Mouse (Mus musculus) kidney, adult 2 months (tissue): Measurements from ENCODE around the gene Snrpa1. TPM values are rescaled to one million over a fixed set of nuclear protein-coding genes. Genes with fewer than 3 reads are reported as not detected.
A peak's percentile ranks its signal among the peaks of the same experiment; 100 is the strongest.

Source experiments
- DNase-seq: peaks from one replicate; pipeline ENCODE4 v3.0.0; 2021
- H3K27ac ChIP-seq: fragments of 200-500 bp; 2 replicates; pipeline ENCODE4 v1.5.1; 2012; ENCODE audit warnings: low read depth, low read length, control low read depth, inconsistent platforms; ENCODE audit not compliant: insufficient read depth
- H3K27me3 ChIP-seq: fragments of 200-500 bp; replicated peaks from 2 replicates; pipeline ENCODE4 v1.6.1; 2012; ENCODE audit warnings: mild to moderate bottlenecking, moderate library complexity, low read length, inconsistent platforms; ENCODE audit not compliant: control insufficient read depth, insufficient read depth
- H3K36me3 ChIP-seq: fragments of 200-500 bp; 2 replicates; pipeline ENCODE4 v1.6.1; 2012; ENCODE audit warnings: mild to moderate bottlenecking, moderate library complexity, low read length, inconsistent platforms; ENCODE audit not compliant: control insufficient read depth, insufficient read depth
- H3K4me1 ChIP-seq: fragments of 200-500 bp; 2 replicates; pipeline ENCODE4 v1.6.1; 2011; ENCODE audit warnings: low read length; ENCODE audit not compliant: control insufficient read depth, insufficient read depth
- H3K4me3 ChIP-seq: fragments of 200-500 bp; 2 replicates; pipeline ENCODE4 v1.5.1; 2011; ENCODE audit warnings: mild to moderate bottlenecking, low read depth, low read length, control low read depth; ENCODE audit not compliant: insufficient read depth
- CTCF ChIP-seq: fragments of 200-500 bp; conservative IDR thresholded peaks from 2 replicates; pipeline ENCODE4 v1.5.1; 2011; ENCODE audit warnings: low read depth, mild to moderate bottlenecking, control low read depth, low read length, moderate library complexity, mixed read lengths; ENCODE audit not compliant: insufficient read depth, insufficient read length
- POLR2A ChIP-seq: fragments of 200-500 bp; IDR thresholded peaks from one replicate; pipeline ENCODE4 v1.6.1; 2011; ENCODE audit warnings: low read depth, low read length, control low read depth
- WGBS: fragments of 180-500 bp; shearing (Covaris S2); methylation state at CpG from one replicate; pipeline ENCODE4 v1.1.7; 2018; 5-methylcytosine and 5-hydroxymethylcytosine counted together
- polyA plus RNA-seq: library from polyadenylated mRNA; depleted of rRNA; stranded (reverse); fragments of >200 nt; gene quantifications from 2 replicates; pipeline ENCODE4 v1.2.3, GENCODE M21; 2012

The Snrpa1 gene
- polyA plus RNA-seq, 1 experiment: 10.9 TPM

GRCm38 (mm10) chr7:66107930-66108329 lies 49.1 kb downstream of the Snrpa1 start:
- TF ChIP-seq CTCF: peak; percentile 44
- no peak for TF ChIP-seq POLR2A
- peak; percentile 56 for DNase-seq
- WGBS: 19% methylated on average over 7 of the region's 7 CpGs

GRCm38 (mm10) chr7:66108961-66109854 lies 50.4 kb downstream of the Snrpa1 start, which contains the start of gene Chsy1:
Chsy1 (plus strand) TSS chr7:66109515.
- 10% methylated on average over 123 of the region's 123 CpGs for WGBS
- Histone ChIP-seq H3K4me1 (peaks cover 16% of the 10 kb centered on the region; the same call in 1 of the 2 replicates), H3K4me3 (peak within 1 kb of the TSS; percentile 81), H3K27me3 (no peaks in the 10 kb centered on the region), H3K36me3 (no peaks in the 10 kb centered on the region), H3K27ac (peak within 1 kb of the TSS; percentile 42; the same call in 1 of the 2 replicates)
- TF ChIP-seq CTCF (no peak), POLR2A (peak; percentile 10)
- peak; percentile 94 for DNase-seq

More at GRCm38 (mm10) chr7:66107930-66108329, 49.1 kb downstream of the Snrpa1 start:
- H3K36me3 ChIP-seq: no peaks in the 10 kb centered on the region
- H3K27me3 ChIP-seq: no peaks in the 10 kb centered on the region
- H3K4me3 ChIP-seq: no peak overlapping the region
- H3K4me1 ChIP-seq: peaks cover 16% of the 10 kb centered on the region; the same call in 1 of the 2 replicates
- H3K27ac ChIP-seq: no peak overlapping the region

- DNase-seq: no peak
- Histone ChIP-seq H3K36me3 (no peaks in the 10 kb centered on the region), H3K27ac (no peak overlapping the region), H3K27me3 (no peaks in the 10 kb centered on the region), H3K4me3 (peak overlapping the region; percentile 81), H3K4me1 (peaks cover 16% of the 10 kb centered on the region; the same call in 1 of the 2 replicates)
- WGBS: 6% methylated on average over 77 of the region's 77 CpGs
- TF ChIP-seq POLR2A (no peak), CTCF (no peak)
These were observed 51.2 kb downstream of the Snrpa1 start for GRCm38 (mm10) chr7:66109855-66110635.

- H3K4me3 ChIP-seq: peak overlapping the region; percentile 81
- H3K27me3 ChIP-seq: no peaks in the 10 kb centered on the region
- H3K4me1 ChIP-seq: peaks cover 16% of the 10 kb centered on the region; the same call in 1 of the 2 replicates
- no peak overlapping the region for H3K27ac ChIP-seq
- WGBS: 27% methylated on average over 10 of the region's 10 CpGs
- no peak for TF ChIP-seq CTCF
- no peak for TF ChIP-seq POLR2A
- peak; percentile 35 for DNase-seq
- H3K36me3 ChIP-seq: no peaks in the 10 kb centered on the region
These were observed 51.9 kb downstream of the Snrpa1 start for GRCm38 (mm10) chr7:66110636-66111112.

- Histone ChIP-seq H3K4me1 (peaks cover 16% of the 10 kb centered on the region; the same call in 1 of the 2 replicates), H3K4me3 (no peak overlapping the region), H3K36me3 (no peaks in the 10 kb centered on the region), H3K27ac (no peak overlapping the region), H3K27me3 (no peaks in the 10 kb centered on the region)
- WGBS: 81% methylated on average over 10 of the region's 10 CpGs
- TF ChIP-seq POLR2A: no peak
- no peak for TF ChIP-seq CTCF
- no peak for DNase-seq
These were observed 52.4 kb downstream of the Snrpa1 start for GRCm38 (mm10) chr7:66111211-66111610.

- no peak for DNase-seq
- Histone ChIP-seq H3K36me3 (no peaks in the 10 kb centered on the region), H3K4me3 (no peak overlapping the region), H3K27me3 (no peaks in the 10 kb centered on the region), H3K27ac (no peak overlapping the region), H3K4me1 (peaks cover 9% of the 10 kb centered on the region; the same call in 1 of the 2 replicates)
- 92% methylated on average over 3 of the region's 3 CpGs for WGBS
- no peak for TF ChIP-seq POLR2A
- TF ChIP-seq CTCF: no peak
These were observed 54.8 kb downstream of the Snrpa1 start for GRCm38 (mm10) chr7:66113561-66113960.
